Mouse (Mus musculus): ENCODE measurements around the gene Cpb2.
A peak's percentile ranks its signal among the peaks of the same experiment; 100 is the strongest.

The Cpb2 gene

DNA sequence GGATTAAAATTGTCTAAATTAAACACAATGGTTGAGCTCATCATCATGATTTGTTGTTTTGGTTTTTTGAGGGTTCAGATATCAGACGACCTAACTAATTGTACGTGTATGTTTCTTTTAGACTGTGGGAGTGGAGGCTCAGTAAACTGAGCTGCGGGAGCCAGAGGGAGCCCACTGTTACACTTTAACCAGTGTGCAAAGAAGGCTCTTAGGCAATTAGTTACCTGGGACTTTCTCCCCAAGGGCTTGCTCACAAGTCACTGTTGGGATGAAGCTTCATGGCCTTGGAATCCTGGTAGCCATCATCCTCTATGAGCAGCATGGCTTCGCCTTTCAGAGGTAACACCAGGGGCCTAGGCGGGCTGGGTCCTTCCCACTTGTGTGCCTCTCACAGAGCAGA is at the start of gene Cpb2:
Gene Cpb2, plus strand, starts transcription at position 201 of the 400 bp plus-strand sequence.
- no peak for DNase-seq (ENCODE audit: low read depth, low spot score)

GRCm38 (mm10) chr14:75192427-75192826 is 49.7 kb upstream of the Cpb2 start:
- DNase-seq (ENCODE audit: low read depth, low spot score): no peak

GRCm38 (mm10) chr14:75192858-75193257 is 49.2 kb upstream of the Cpb2 start:
- no peak for DNase-seq (ENCODE audit: low read depth, low spot score)

- DNase-seq (ENCODE audit: low read depth, low spot score): peak; percentile 24
These were observed 46.6 kb upstream of the Cpb2 start for GRCm38 (mm10) chr14:75195530-75195929.

DNA sequence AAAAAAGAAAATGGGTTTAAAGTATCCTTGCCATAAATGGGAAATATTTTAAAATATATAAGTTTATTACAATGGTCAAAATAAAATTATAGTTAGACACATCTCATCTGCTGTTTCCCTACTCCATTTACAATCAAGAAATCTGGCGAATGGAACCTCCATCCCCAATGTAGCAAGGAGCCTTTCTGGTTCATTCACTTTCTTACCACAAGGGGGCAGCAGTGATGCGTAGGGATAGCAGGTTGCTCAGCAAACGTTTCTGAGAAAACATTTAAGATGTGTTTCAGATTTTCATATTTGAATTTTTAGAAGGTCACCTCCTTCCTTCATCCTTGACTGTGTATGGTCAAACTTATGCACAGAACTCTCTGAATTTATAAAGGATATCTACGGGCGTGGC is 45.1 kb upstream of the Cpb2 start:
- DNase-seq (ENCODE audit: low read depth, low spot score): peak; percentile 23

- DNase-seq (ENCODE audit: low read depth, low spot score): no peak
These were observed 44.4 kb upstream of the Cpb2 start for GRCm38 (mm10) chr14:75197660-75198059.

GRCm38 (mm10) chr14:75205363-75206051 is 36.6 kb upstream of the Cpb2 start:
- DNase-seq (ENCODE audit: low read depth, low spot score): no peak

DNA sequence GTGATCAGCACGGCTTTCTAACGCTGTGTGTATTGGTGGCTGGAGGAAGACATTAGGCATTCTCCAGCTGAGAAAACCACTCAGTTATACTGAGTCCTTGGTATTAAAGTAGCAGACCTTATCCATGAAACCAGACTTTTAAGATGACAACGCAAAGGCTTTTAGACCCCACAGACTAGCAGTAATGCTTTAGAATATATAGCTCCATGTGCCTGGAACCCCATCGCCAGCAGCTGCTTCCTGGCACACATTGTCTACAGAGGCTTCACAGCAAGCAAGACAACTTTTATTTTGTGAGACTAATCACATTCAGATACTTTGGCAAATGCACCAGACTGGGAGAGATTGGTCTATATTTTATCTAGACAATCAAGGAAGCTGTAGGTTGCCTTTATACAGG is 35.8 kb upstream of the Cpb2 start:
- no peak for DNase-seq (ENCODE audit: low read depth, low spot score)

DNA sequence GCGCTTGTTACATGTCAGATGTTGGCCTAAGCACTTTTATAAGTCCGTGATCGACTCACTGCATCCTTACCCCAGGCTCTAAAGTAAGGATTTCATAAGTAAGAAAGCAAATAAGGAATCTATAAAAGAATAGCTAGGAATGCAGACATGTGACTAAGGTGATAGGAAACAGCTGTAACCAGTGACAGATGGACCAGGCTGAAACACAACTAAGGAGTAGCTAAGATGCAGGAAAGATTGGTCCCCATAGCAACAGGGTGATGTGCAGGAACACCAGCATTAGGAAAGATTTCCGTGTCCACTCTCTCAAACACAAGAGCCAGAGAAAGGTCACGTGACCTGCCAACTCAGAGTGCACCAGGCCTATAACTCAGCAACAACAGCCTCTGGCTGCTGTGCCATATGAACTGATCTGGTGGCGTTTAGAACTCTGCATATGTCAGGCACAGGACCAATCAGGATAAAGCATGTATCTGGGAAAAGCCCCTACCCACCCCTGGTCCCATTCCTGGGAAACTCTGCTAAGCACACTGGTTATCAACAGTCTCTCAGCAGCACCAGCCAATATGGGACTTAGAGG is 33.4 kb upstream of the Cpb2 start:
- no peak for DNase-seq (ENCODE audit: low read depth, low spot score)

GRCm38 (mm10) chr14:75213752-75214151 is 28.3 kb upstream of the Cpb2 start:
- no peak for DNase-seq (ENCODE audit: low read depth, low spot score)

GRCm38 (mm10) chr14:75218843-75219242 is 23.2 kb upstream of the Cpb2 start:
- DNase-seq (ENCODE audit: low read depth, low spot score): no peak

- no peak for DNase-seq (ENCODE audit: low read depth, low spot score)
These were observed 22.7 kb upstream of the Cpb2 start for GRCm38 (mm10) chr14:75219250-75219913.

- DNase-seq (ENCODE audit: low read depth, low spot score): no peak
These were observed 19.7 kb upstream of the Cpb2 start for GRCm38 (mm10) chr14:75222386-75222785.

- no peak for DNase-seq (ENCODE audit: low read depth, low spot score)
These were observed 14.5 kb upstream of the Cpb2 start for GRCm38 (mm10) chr14:75227453-75228084.

- DNase-seq (ENCODE audit: low read depth, low spot score): peak; percentile 1
These were observed 12.3 kb upstream of the Cpb2 start for GRCm38 (mm10) chr14:75229834-75230233.

GRCm38 (mm10) chr14:75233070-75233469 is 9.0 kb upstream of the Cpb2 start:
- DNase-seq (ENCODE audit: low read depth, low spot score): no peak

DNA sequence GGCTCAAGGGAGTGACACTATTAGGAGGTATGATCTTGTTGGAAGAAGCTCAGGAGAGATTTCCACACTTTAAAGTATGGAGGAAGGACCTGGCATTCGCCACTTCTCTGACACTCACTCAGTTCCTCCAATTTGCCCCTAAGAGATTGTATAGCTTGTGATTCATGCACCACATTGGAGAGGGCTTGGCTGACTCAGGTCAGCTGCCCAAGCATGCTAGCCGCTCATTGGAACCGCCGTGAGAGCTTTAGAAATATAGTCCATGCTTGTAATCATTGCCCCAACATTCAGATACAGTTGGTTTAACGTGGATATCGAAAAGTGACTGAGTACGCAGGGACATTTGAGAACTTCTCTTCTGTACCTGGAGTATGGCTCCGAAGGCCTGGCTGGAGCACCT is 6.5 kb upstream of the Cpb2 start:
- no peak for DNase-seq (ENCODE audit: low read depth, low spot score)

GRCm38 (mm10) chr14:75235955-75236635 is 6.0 kb upstream of the Cpb2 start:
- no peak for DNase-seq (ENCODE audit: low read depth, low spot score)

- no peak for DNase-seq (ENCODE audit: low read depth, low spot score)
These were observed 5.5 kb upstream of the Cpb2 start for GRCm38 (mm10) chr14:75236636-75237003.

- DNase-seq (ENCODE audit: low read depth, low spot score): no peak
These were observed 5.0 kb upstream of the Cpb2 start for GRCm38 (mm10) chr14:75237096-75237495.

GRCm38 (mm10) chr14:75238054-75238692 is 3.9 kb upstream of the Cpb2 start:
- no peak for DNase-seq (ENCODE audit: low read depth, low spot score)

All from skeletal muscle tissue, adult 2 months (tissue).